Mouse (Mus musculus): Measurements from ENCODE around the gene Olfr148.

Olfr148 gene

GRCm38 (mm10) chr9:39610355-39610754 is at the start of gene Olfr148:
Gene Olfr148, plus strand, starts transcription at chr9:39610655.
- no peak for DNase-seq (ENCODE audit: extremely low spot score, low spot score)

GRCm38 (mm10) chr9:39575469-39575868 is 35.0 kb upstream of the Olfr148 start, which contains the start of gene Olfr959:
Gene Olfr959, minus strand, starts transcription at chr9:39575569.
- DNase-seq (ENCODE audit: extremely low spot score, low spot score): no peak

DNA sequence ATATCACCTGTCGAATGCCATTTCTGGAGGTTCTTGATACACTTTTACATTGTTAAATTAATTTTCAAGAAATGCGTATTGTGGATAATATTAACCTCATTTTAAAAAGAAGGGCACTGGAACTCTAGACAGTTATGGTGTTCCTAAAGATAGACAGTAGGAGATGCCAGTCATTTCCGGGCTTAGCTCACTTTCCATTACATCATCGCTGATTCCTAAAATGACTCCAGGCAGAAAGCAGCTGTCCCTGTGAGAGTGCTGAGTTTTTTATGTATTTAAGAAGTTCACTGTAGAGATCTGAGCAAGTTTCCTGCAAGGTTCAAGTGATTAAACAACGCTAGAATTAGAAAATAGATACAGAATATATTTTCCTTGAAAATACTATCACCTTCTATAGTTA is 33.4 kb upstream of the Olfr148 start:
- no peak for DNase-seq (ENCODE audit: extremely low spot score, low spot score)

DNA sequence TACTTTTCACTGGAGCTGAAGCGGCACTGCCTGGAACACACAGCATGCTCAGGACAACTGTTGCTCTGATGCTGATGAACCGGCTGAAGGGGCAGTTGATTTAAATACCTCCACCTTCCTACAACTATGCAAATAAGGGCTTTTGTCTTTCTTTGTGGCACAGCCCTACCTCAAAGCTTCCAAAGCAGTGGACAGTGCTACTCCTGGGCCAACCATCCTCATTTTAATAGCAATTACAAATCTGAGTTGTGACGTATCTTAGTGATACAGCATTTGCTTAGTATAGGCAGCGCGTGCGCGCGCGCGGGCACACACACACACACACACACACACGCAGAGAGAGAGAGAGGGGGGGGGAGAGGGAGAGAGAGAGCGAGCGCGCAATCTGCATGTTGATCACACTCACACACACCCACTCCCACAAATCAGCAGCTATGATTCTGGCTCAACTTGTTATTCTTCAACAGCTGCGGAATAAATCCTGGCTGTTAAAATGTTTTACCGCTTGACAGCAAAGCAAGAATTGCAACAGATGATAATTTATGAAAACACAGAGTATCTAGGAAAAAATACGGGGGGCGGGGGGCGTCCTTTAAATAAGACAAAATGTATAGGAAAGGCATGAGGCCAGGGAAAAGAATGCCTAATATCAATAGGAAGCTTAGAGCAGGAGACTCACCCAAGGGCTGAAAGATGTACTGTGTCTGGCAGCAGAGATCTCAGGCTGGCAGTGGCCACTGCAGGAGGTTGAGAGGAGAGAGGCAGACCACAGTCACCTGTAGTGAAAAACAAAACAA is 7.7 kb upstream of the Olfr148 start:
- peak; percentile 59 for DNase-seq (ENCODE audit: extremely low spot score, low spot score)

GRCm38 (mm10) chr9:39603333-39603845 is 7.1 kb upstream of the Olfr148 start:
- DNase-seq (ENCODE audit: extremely low spot score, low spot score): peak; percentile 38

- DNase-seq (ENCODE audit: extremely low spot score, low spot score): peak; percentile 45
These were observed 6.4 kb upstream of the Olfr148 start, which contains the start of gene AW551984 for GRCm38 (mm10) chr9:39603999-39604453. Gene AW551984, minus strand, starts transcription at chr9:39604403.

DNA sequence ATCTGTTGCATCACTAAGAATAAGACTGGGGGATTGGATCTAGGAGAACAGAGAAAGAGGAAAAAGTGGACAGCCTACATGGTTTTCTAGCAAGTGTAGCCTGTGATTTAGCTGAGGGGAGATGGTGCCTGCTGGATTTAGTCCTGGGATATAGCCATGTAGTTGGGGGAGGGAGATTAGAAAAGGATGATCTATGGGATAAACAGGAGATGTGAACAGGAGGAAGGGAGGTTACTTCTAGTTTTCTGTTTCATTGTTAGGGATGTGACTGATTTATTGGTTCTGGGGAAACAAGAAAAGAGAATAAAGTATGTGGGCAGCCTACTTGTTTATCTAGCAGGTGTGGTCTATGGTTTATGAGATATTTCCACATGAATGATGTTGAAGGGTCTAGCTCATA is 2.0 kb upstream of the Olfr148 start:
- DNase-seq (ENCODE audit: extremely low spot score, low spot score): no peak

DNA sequence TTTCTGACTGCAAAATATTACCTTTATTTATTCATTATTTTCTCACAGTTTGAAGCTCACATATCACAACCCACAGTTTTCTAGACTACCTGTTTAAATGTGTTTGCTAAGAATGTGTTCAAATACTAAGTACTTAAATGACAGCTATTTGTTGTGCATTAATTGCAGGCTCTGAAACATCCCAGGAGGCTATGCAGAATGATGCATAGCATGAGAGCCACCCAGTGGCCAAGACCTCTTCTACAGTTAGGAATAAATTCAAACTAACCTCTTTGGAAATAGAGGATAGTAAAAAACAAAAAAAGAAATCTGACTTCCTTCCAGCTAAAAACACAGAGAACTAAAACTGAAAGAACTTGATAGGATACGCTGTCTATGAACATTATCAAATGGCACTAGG is 1.5 kb downstream of the Olfr148 start:
- DNase-seq (ENCODE audit: extremely low spot score, low spot score): no peak

GRCm38 (mm10) chr9:39621073-39621472 is 10.6 kb downstream of the Olfr148 start, which contains the start of gene Olfr960:
Gene Olfr960, plus strand, starts transcription at chr9:39621373.
- no peak for DNase-seq (ENCODE audit: extremely low spot score, low spot score)

GRCm38 (mm10) chr9:39623783-39624182 is 13.3 kb downstream of the Olfr148 start:
- no peak for DNase-seq (ENCODE audit: extremely low spot score, low spot score)

GRCm38 (mm10) chr9:39624711-39625110 is 14.3 kb downstream of the Olfr148 start:
- DNase-seq (ENCODE audit: extremely low spot score, low spot score): no peak

- DNase-seq (ENCODE audit: extremely low spot score, low spot score): no peak
These were observed 18.6 kb downstream of the Olfr148 start for GRCm38 (mm10) chr9:39629069-39629468.

GRCm38 (mm10) chr9:39633913-39634594 is 23.6 kb downstream of the Olfr148 start:
- no peak for DNase-seq (ENCODE audit: extremely low spot score, low spot score)

- no peak for DNase-seq (ENCODE audit: extremely low spot score, low spot score)
These were observed 34.3 kb downstream of the Olfr148 start, which contains the start of gene Olfr961 for GRCm38 (mm10) chr9:39644785-39645184. Gene Olfr961, plus strand, starts transcription at chr9:39645085.

GRCm38 (mm10) chr9:39647382-39647781 is 36.9 kb downstream of the Olfr148 start:
- DNase-seq (ENCODE audit: extremely low spot score, low spot score): no peak

DNA sequence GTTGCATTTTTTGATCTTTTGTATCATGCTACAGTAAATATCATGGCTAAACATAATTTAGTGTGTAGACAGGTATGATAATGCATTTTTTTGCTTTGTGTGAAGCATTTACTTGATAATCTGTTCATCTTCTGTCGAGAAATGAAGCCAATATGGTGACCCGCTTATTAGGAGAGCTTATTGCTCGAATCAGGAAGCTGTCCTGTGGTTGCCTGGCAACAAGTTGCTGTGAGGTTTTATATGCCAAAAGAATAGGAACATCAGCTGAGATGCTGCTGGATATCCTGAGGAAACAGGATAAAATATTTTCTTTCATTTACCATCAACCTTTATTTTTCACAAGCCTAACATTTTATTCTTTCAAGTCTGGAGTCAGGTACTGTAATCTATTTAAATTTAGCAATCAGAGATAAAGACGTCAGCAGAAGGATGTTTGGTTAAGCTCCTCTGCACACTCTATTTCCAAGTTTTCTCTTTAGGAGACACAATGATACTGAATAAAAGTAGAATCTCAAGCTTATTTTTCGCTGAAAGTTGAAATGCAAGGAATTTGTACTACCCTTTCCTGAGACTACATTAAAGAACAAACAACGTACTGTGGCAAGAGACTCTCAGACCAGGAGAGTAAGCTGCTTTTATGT is 44.4 kb downstream of the Olfr148 start:
- DNase-seq (ENCODE audit: extremely low spot score, low spot score): no peak

All from neural tube, embryonic 10.5 days (tissue).